Comparison of ENCODE assay signal across 26 mouse cellular contexts in the genomic region with DNA sequence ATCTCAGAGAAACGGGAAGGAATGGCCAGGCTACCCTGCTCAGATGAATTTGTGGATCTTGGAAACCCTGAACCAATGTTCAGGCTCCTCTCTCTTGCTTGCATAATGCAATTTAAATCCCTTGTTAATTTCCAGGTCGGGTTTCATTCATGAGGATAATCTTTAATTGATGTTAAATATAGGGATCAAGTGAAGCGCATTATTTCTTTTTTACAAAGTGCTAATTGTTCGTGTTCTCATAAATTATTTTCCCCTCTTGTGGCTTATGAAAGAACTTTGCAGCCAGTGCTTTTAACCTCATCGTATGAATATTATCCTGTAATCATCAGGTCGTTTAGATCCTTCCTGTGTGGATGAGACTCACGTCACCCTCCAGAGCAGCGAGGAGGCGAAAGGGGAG. TPM values are rescaled to one million over a fixed set of nuclear protein-coding genes. Genes with fewer than 3 reads are reported as not detected.
"Had no signal": no experiment of that assay in that cellular context is flagged by ENCODE, and none has a peak within 500 bp of the region (broad histone marks: within the 10 kb centered on the region; RNA-seq: fewer than 3 reads in every experiment).

No protein-coding gene starts in this region.

- H3K36me3 ChIP-seq: midbrain, embryonic 10.5 days; midbrain, embryonic 12.5 days; neural tube, embryonic 13.5 days; neural tube, embryonic 15.5 days had no signal

- H3K4me2 ChIP-seq: lung, embryonic 14.5 days; midbrain, embryonic 12.5 days; neural tube, embryonic 13.5 days; neural tube, embryonic 15.5 days had no signal

- DNase-seq: lung, adult 18-20 months; lung, embryonic 14.5 days; lung, postnatal 10 days; lung, postnatal 4 days; retina, postnatal 1 day; right cerebral cortex, adult 18-20 months; right cerebral cortex, postnatal 25 days; right cerebral cortex, postnatal 4 days; spleen, adult 18-20 months; thymus, adult 18-20 months; thymus, postnatal 14 days; thymus, postnatal 36 days had no signal

- H3K27ac ChIP-seq: midbrain, embryonic 10.5 days; midbrain, embryonic 12.5 days; neural tube, embryonic 13.5 days; neural tube, embryonic 15.5 days had no signal

- H3K4me3 ChIP-seq: midbrain, embryonic 10.5 days; midbrain, embryonic 12.5 days; myocyte; neural tube, embryonic 13.5 days; neural tube, embryonic 15.5 days had no signal

- ATAC-seq: midbrain, embryonic 16.5 days had no signal

- H3K9ac ChIP-seq: lung, embryonic 14.5 days; midbrain, embryonic 12.5 days; neural tube, embryonic 13.5 days; neural tube, embryonic 15.5 days had no signal

- H3K4me1 ChIP-seq: neural tube, embryonic 15.5 days had no signal

- H3K9me3 ChIP-seq: midbrain, embryonic 10.5 days; midbrain, embryonic 12.5 days; neural tube, embryonic 13.5 days; neural tube, embryonic 15.5 days had no signal

RNA-seq across cellular contexts. Expression of a gene that starts 44.9 kb away (rescaled TPM):
- total RNA-seq: megakaryocyte, adult 5-6 weeks; megakaryocyte-erythroid progenitor cell, adult 5-6 weeks had no signal
- polyA plus RNA-seq: liver, embryonic 16.5 days; lung, embryonic 14.5 days; lung, embryonic 16.5 days; midbrain, embryonic 10.5 days; midbrain, embryonic 12.5 days; midbrain, embryonic 16.5 days; myocyte; neural tube, embryonic 11.5 days; neural tube, embryonic 13.5 days; neural tube, embryonic 15.5 days; stomach, embryonic 14.5 days; stomach, embryonic 16.5 days; thymus, postnatal 0 days had no signal
